Mouse (Mus musculus) brain, adult 2 months (tissue): ENCODE measurements around the gene Cnppd1.

ENCODE experiments used
- DNase-seq: peaks from one replicate; pipeline ENCODE4 v3.0.0; 2011; ENCODE audit warnings: low read depth, low spot score

Cnppd1 gene

GRCm38 (mm10) chr1:75147411-75148135 lies 5.1 kb upstream of the Cnppd1 start:
- no peak for DNase-seq

GRCm38 (mm10) chr1:75145589-75145988 lies 3.1 kb upstream of the Cnppd1 start:
- no peak for DNase-seq

GRCm38 (mm10) chr1:75141486-75142190 lies 873 bp downstream of the Cnppd1 start:
- DNase-seq, result peak; percentile 71

- no peak for DNase-seq
Measured at GRCm38 (mm10) chr1:75140601-75141190, 1.8 kb downstream of the Cnppd1 start.

- DNase-seq, result no peak
Measured at GRCm38 (mm10) chr1:75138448-75138847, 4.1 kb downstream of the Cnppd1 start.

GRCm38 (mm10) chr1:75136730-75137129 lies 5.8 kb downstream of the Cnppd1 start:
- no peak for DNase-seq

GRCm38 (mm10) chr1:75136293-75136692 lies 6.2 kb downstream of the Cnppd1 start:
- no peak for DNase-seq

GRCm38 (mm10) chr1:75133421-75134207 lies 8.9 kb downstream of the Cnppd1 start, which contains the start of gene Slc23a3:
Gene Slc23a3 (minus strand): TSS chr1:75133890.
- DNase-seq, result peak; percentile 55

GRCm38 (mm10) chr1:75128641-75129040 lies 13.9 kb downstream of the Cnppd1 start:
- DNase-seq, result peak; percentile 79

GRCm38 (mm10) chr1:75125418-75125817 lies 17.1 kb downstream of the Cnppd1 start:
- no peak for DNase-seq

GRCm38 (mm10) chr1:75124346-75125321 lies 17.9 kb downstream of the Cnppd1 start, which contains the start of gene Nhej1:
Gene Nhej1 (minus strand): TSS chr1:75125200.
- DNase-seq, result peak; percentile 97

- DNase-seq, result no peak
Measured at GRCm38 (mm10) chr1:75122211-75122610, 20.3 kb downstream of the Cnppd1 start.
